Mouse (Mus musculus): Measurements from ENCODE around the gene Copg1. TPM values are rescaled to one million over a fixed set of nuclear protein-coding genes. Genes with fewer than 3 reads are reported as not detected.

The Copg1 gene
- polyA plus RNA-seq, 1 experiment: 230 TPM

- H3K27ac ChIP-seq (ENCODE audit: insufficient read depth, low read length): no peak overlapping the region
- TF ChIP-seq CTCF (IDR thresholded peaks at IDR 0.05; ENCODE audit: borderline replicate concordance, insufficient read depth, low read length) (no peak), POLR2A (IDR thresholded peaks at IDR 0.05; ENCODE audit: low read depth, low read length) (no peak)
- no peak overlapping the region for H3K4me3 ChIP-seq (ENCODE audit: insufficient read depth, low read length)
- no peaks in the 10 kb centered on the region for H3K4me1 ChIP-seq (ENCODE audit: control insufficient read depth, insufficient read depth, low read length)
Measured at GRCm38 (mm10) chr6:87898028-87898427, 10.4 kb downstream of the Copg1 start.

- Histone ChIP-seq H3K27ac (ENCODE audit: insufficient read depth, low read length) (no peak overlapping the region), H3K4me1 (ENCODE audit: control insufficient read depth, insufficient read depth, low read length) (no peaks in the 10 kb centered on the region), H3K4me3 (ENCODE audit: insufficient read depth, low read length) (no peak overlapping the region)
- TF ChIP-seq POLR2A (IDR thresholded peaks at IDR 0.05; ENCODE audit: low read depth, low read length) (no peak), CTCF (IDR thresholded peaks at IDR 0.05; ENCODE audit: borderline replicate concordance, insufficient read depth, low read length) (no peak)
Measured at GRCm38 (mm10) chr6:87906632-87907031, 19.0 kb downstream of the Copg1 start.

GRCm38 (mm10) chr6:87909181-87909580 lies 21.6 kb downstream of the Copg1 start:
- TF ChIP-seq CTCF (IDR thresholded peaks at IDR 0.05; ENCODE audit: borderline replicate concordance, insufficient read depth, low read length): no peak
- Histone ChIP-seq H3K4me1 (ENCODE audit: control insufficient read depth, insufficient read depth, low read length) (no peaks in the 10 kb centered on the region), H3K4me3 (ENCODE audit: insufficient read depth, low read length) (no peak overlapping the region), H3K27ac (ENCODE audit: insufficient read depth, low read length) (no peak overlapping the region)

GRCm38 (mm10) chr6:87911559-87911958 lies 23.9 kb downstream of the Copg1 start:
- no peak overlapping the region for H3K27ac ChIP-seq (ENCODE audit: insufficient read depth, low read length)
- no peak overlapping the region for H3K4me3 ChIP-seq (ENCODE audit: insufficient read depth, low read length)
- H3K4me1 ChIP-seq (ENCODE audit: control insufficient read depth, insufficient read depth, low read length): peaks cover 5% of the 10 kb centered on the region; the same call in 1 of the 2 replicates
- TF ChIP-seq POLR2A (IDR thresholded peaks at IDR 0.05; ENCODE audit: low read depth, low read length) (no peak), CTCF (IDR thresholded peaks at IDR 0.05; ENCODE audit: borderline replicate concordance, insufficient read depth, low read length) (no peak)

- Histone ChIP-seq H3K27ac (ENCODE audit: insufficient read depth, low read length) (peak within 1 kb of the TSS; percentile 74), H3K4me3 (ENCODE audit: insufficient read depth, low read length) (peak within 1 kb of the TSS; percentile 94)
- TF ChIP-seq CTCF (IDR thresholded peaks at IDR 0.05; ENCODE audit: borderline replicate concordance, insufficient read depth, low read length) (no peak), POLR2A (IDR thresholded peaks at IDR 0.05; ENCODE audit: low read depth, low read length) (peak; percentile 60)
Measured at GRCm38 (mm10) chr6:87913661-87914325, 26.2 kb downstream of the Copg1 start, which contains the start of gene Hmces. Gene Hmces (plus strand): TSS chr6:87913935.

GRCm38 (mm10) chr6:87914326-87915102 lies 26.9 kb downstream of the Copg1 start:
- TF ChIP-seq POLR2A (IDR thresholded peaks at IDR 0.05; ENCODE audit: low read depth, low read length): no peak; the same call in 1 of the 2 replicates
- no peak for TF ChIP-seq CTCF (IDR thresholded peaks at IDR 0.05; ENCODE audit: borderline replicate concordance, insufficient read depth, low read length)
- H3K4me1 ChIP-seq (ENCODE audit: control insufficient read depth, insufficient read depth, low read length): peaks cover 5% of the 10 kb centered on the region; the same call in 1 of the 2 replicates
- H3K27ac ChIP-seq (ENCODE audit: insufficient read depth, low read length): peak overlapping the region; percentile 74
- peak overlapping the region; percentile 94 for H3K4me3 ChIP-seq (ENCODE audit: insufficient read depth, low read length)

More at GRCm38 (mm10) chr6:87913661-87914325, 26.2 kb downstream of the Copg1 start, which contains the start of gene Hmces:
- peaks cover 5% of the 10 kb centered on the region; the same call in 1 of the 2 replicates for H3K4me1 ChIP-seq (ENCODE audit: control insufficient read depth, insufficient read depth, low read length)

- H3K4me1 ChIP-seq (ENCODE audit: control insufficient read depth, insufficient read depth, low read length): peaks cover 5% of the 10 kb centered on the region; the same call in 1 of the 2 replicates
- TF ChIP-seq CTCF (IDR thresholded peaks at IDR 0.05; ENCODE audit: borderline replicate concordance, insufficient read depth, low read length) (no peak), POLR2A (IDR thresholded peaks at IDR 0.05; ENCODE audit: low read depth, low read length) (no peak)
- H3K27ac ChIP-seq (ENCODE audit: insufficient read depth, low read length): no peak overlapping the region
- no peak overlapping the region for H3K4me3 ChIP-seq (ENCODE audit: insufficient read depth, low read length)
Measured at GRCm38 (mm10) chr6:87915939-87916338, 28.3 kb downstream of the Copg1 start.

- Histone ChIP-seq H3K27ac (ENCODE audit: insufficient read depth, low read length) (no peak overlapping the region), H3K4me3 (ENCODE audit: insufficient read depth, low read length) (no peak overlapping the region), H3K4me1 (ENCODE audit: control insufficient read depth, insufficient read depth, low read length) (0 out of 2 replicates have a peak, but pooled peaks cover 2% of the 10 kb centered on the region)
- TF ChIP-seq CTCF (IDR thresholded peaks at IDR 0.05; ENCODE audit: borderline replicate concordance, insufficient read depth, low read length) (no peak), POLR2A (IDR thresholded peaks at IDR 0.05; ENCODE audit: low read depth, low read length) (no peak)
Measured at GRCm38 (mm10) chr6:87921201-87921600, 33.6 kb downstream of the Copg1 start.

GRCm38 (mm10) chr6:87923624-87924023 lies 36.0 kb downstream of the Copg1 start:
- Histone ChIP-seq H3K4me1 (ENCODE audit: control insufficient read depth, insufficient read depth, low read length) (no peaks in the 10 kb centered on the region), H3K27ac (ENCODE audit: insufficient read depth, low read length) (no peak overlapping the region), H3K4me3 (ENCODE audit: insufficient read depth, low read length) (no peak overlapping the region)
- TF ChIP-seq POLR2A (IDR thresholded peaks at IDR 0.05; ENCODE audit: low read depth, low read length) (no peak), CTCF (IDR thresholded peaks at IDR 0.05; ENCODE audit: borderline replicate concordance, insufficient read depth, low read length) (no peak)

- no peak overlapping the region for H3K4me3 ChIP-seq (ENCODE audit: insufficient read depth, low read length)
- TF ChIP-seq POLR2A (IDR thresholded peaks at IDR 0.05; ENCODE audit: low read depth, low read length) (no peak), CTCF (IDR thresholded peaks at IDR 0.05; ENCODE audit: borderline replicate concordance, insufficient read depth, low read length) (no peak)
- H3K4me1 ChIP-seq (ENCODE audit: control insufficient read depth, insufficient read depth, low read length): no peaks in the 10 kb centered on the region
- H3K27ac ChIP-seq (ENCODE audit: insufficient read depth, low read length): no peak overlapping the region
Measured at GRCm38 (mm10) chr6:87935037-87935436, 47.4 kb downstream of the Copg1 start.
